Mouse (Mus musculus) stomach, embryonic 16.5 days (tissue): ENCODE data around the gene Gas7. TPM values are rescaled to one million over a fixed set of nuclear protein-coding genes. Genes with fewer than 3 reads are reported as not detected.

Experiments used
- ATAC-seq: fragments of 200-750 bp; cut with Nextera tagmentation; 2 replicates; pipeline ENCODE4 v1.8.0; 2017; ENCODE audit warnings: moderate number of reproducible peaks, moderate TSS enrichment; ENCODE audit not compliant: insufficient read depth, low FRiP score
- H3K27ac ChIP-seq: fragments of 300-500 bp; sonication (generic); 2 replicates; pipeline ENCODE4 v1.5.1; 2014; ENCODE audit warnings: low read length
- H3K27me3 ChIP-seq: fragments of 300-500 bp; sonication (generic); 2 replicates; pipeline ENCODE4 v1.6.1; 2014; ENCODE audit warnings: low read length, control low read depth, mixed read lengths; ENCODE audit not compliant: control insufficient read depth, insufficient read depth
- H3K36me3 ChIP-seq: fragments of 300-500 bp; sonication (generic); 2 replicates; pipeline ENCODE4 v1.6.1; 2014; ENCODE audit warnings: low read length; ENCODE audit not compliant: control insufficient read depth, insufficient read depth
- H3K4me1 ChIP-seq: fragments of 300-500 bp; sonication (generic); 2 replicates; pipeline ENCODE4 v1.6.1; 2014; ENCODE audit warnings: low read length, control low read depth, mixed read lengths; ENCODE audit not compliant: control insufficient read depth, insufficient read depth
- H3K4me2 ChIP-seq: fragments of 300-500 bp; sonication (generic); 2 replicates; pipeline ENCODE4 v1.6.1; 2014; ENCODE audit warnings: low read depth, low read length, mixed read lengths
- H3K4me3 ChIP-seq: fragments of 300-500 bp; sonication (generic); replicated peaks from 2 replicates; pipeline ENCODE4 v1.5.1; 2014; ENCODE audit warnings: mild to moderate bottlenecking, low read length
- H3K9ac ChIP-seq: fragments of 300-500 bp; sonication (generic); 2 replicates; pipeline ENCODE4 v1.6.1; 2014; ENCODE audit warnings: low read length
- H3K9me3 ChIP-seq: fragments of 300-500 bp; sonication (generic); replicated peaks from 2 replicates; pipeline ENCODE4 v1.6.1; 2016; ENCODE audit warnings: low read length, control low read depth; ENCODE audit not compliant: control insufficient read depth
- WGBS: fragments of 180-500 bp; shearing (Covaris S2); extraction: QIAGEN DNeasy Blood & Tissue Kit; methylation state at CpG from one replicate; pipeline ENCODE4 v1.1.7; 2014; 5-methylcytosine and 5-hydroxymethylcytosine counted together
- polyA plus RNA-seq: library from polyadenylated mRNA; unstranded; fragments of >200 nt; fragmentation: Nextera tagmentation; extraction: Ambion mirVana; gene quantifications from 2 replicates; pipeline ENCODE4 v1.2.1, GENCODE M21; 2015

The Gas7 gene
- polyA plus RNA-seq, 1 experiment from 2014 or later, result 15.5 TPM

GRCm38 (mm10) chr11:67509219-67509876, 54.1 kb downstream of the Gas7 start:
- ATAC-seq, result no peak
- Histone ChIP-seq H3K27ac (no peak overlapping the region), H3K27me3 (no peaks in the 10 kb centered on the region), H3K36me3 (no peaks in the 10 kb centered on the region), H3K9ac (no peak overlapping the region), H3K4me1 (no peaks in the 10 kb centered on the region), H3K9me3 (no peaks in the 10 kb centered on the region), H3K4me3 (no peak overlapping the region), H3K4me2 (no peak overlapping the region)
- WGBS, result 68% methylated on average over 1 of the region's 1 CpGs

GRCm38 (mm10) chr11:67510831-67511230, 55.6 kb downstream of the Gas7 start:
- H3K9ac ChIP-seq, result no peak overlapping the region
- 82% methylated on average over 4 of the region's 4 CpGs for WGBS
- H3K27me3 ChIP-seq, result no peaks in the 10 kb centered on the region
- H3K4me1 ChIP-seq, result peaks cover 12% of the 10 kb centered on the region
- no peaks in the 10 kb centered on the region for H3K9me3 ChIP-seq
- H3K27ac ChIP-seq, result no peak overlapping the region
- no peak overlapping the region for H3K4me2 ChIP-seq
- H3K36me3 ChIP-seq, result no peaks in the 10 kb centered on the region
- ATAC-seq, result no peak
- H3K4me3 ChIP-seq, result no peak overlapping the region

- no peak overlapping the region for H3K4me3 ChIP-seq
- ATAC-seq, result no peak
- H3K27me3 ChIP-seq, result no peaks in the 10 kb centered on the region
- H3K4me1 ChIP-seq, result peaks cover 23% of the 10 kb centered on the region
- H3K9ac ChIP-seq, result no peak overlapping the region
- 79% methylated on average over 4 of the region's 4 CpGs for WGBS
- no peak overlapping the region for H3K27ac ChIP-seq
- H3K9me3 ChIP-seq, result no peaks in the 10 kb centered on the region
- no peaks in the 10 kb centered on the region for H3K36me3 ChIP-seq
- H3K4me2 ChIP-seq, result no peak overlapping the region
Observed at GRCm38 (mm10) chr11:67513001-67513400, 57.8 kb downstream of the Gas7 start.

GRCm38 (mm10) chr11:67514401-67514800, 59.2 kb downstream of the Gas7 start:
- Histone ChIP-seq H3K27me3 (no peaks in the 10 kb centered on the region), H3K9me3 (no peaks in the 10 kb centered on the region), H3K9ac (no peak overlapping the region), H3K4me2 (no peak overlapping the region), H3K36me3 (no peaks in the 10 kb centered on the region), H3K4me3 (no peak overlapping the region), H3K4me1 (peaks cover 23% of the 10 kb centered on the region), H3K27ac (0 out of 2 replicates have a peak overlapping the region, but pooled peaks have one; percentile 35)
- no peak for ATAC-seq
- WGBS, result 87% methylated on average over 8 of the region's 8 CpGs

- ATAC-seq, result peak; percentile 77
- H3K27ac ChIP-seq, result peak overlapping the region; percentile 74
- no peak overlapping the region for H3K4me2 ChIP-seq
- H3K4me1 ChIP-seq, result peaks cover 23% of the 10 kb centered on the region
- H3K27me3 ChIP-seq, result no peaks in the 10 kb centered on the region
- H3K9me3 ChIP-seq, result no peaks in the 10 kb centered on the region
- H3K9ac ChIP-seq, result no peak overlapping the region
- no peak overlapping the region for H3K4me3 ChIP-seq
- no peaks in the 10 kb centered on the region for H3K36me3 ChIP-seq
- WGBS, result 18% methylated on average over 5 of the region's 5 CpGs
Observed at GRCm38 (mm10) chr11:67515020-67515911, 60.0 kb downstream of the Gas7 start.

- Histone ChIP-seq H3K27me3 (no peaks in the 10 kb centered on the region), H3K36me3 (no peaks in the 10 kb centered on the region), H3K4me2 (no peak overlapping the region), H3K4me1 (peaks cover 23% of the 10 kb centered on the region), H3K9me3 (no peaks in the 10 kb centered on the region), H3K9ac (0 out of 2 replicates have a peak overlapping the region, but pooled peaks have one; percentile 13), H3K4me3 (no peak overlapping the region), H3K27ac (peak overlapping the region; percentile 74)
- ATAC-seq, result no peak
- WGBS, result 48% methylated on average over 3 of the region's 3 CpGs
Observed at GRCm38 (mm10) chr11:67515912-67516305, 60.7 kb downstream of the Gas7 start.

- Histone ChIP-seq H3K4me3 (no peak overlapping the region), H3K9me3 (no peaks in the 10 kb centered on the region), H3K4me1 (peaks cover 26% of the 10 kb centered on the region), H3K27ac (no peak overlapping the region), H3K27me3 (no peaks in the 10 kb centered on the region), H3K36me3 (no peaks in the 10 kb centered on the region), H3K9ac (no peak overlapping the region), H3K4me2 (no peak overlapping the region)
- WGBS, result 52% methylated on average over 2 of the region's 2 CpGs
- ATAC-seq, result no peak
Observed at GRCm38 (mm10) chr11:67517748-67518147, 62.5 kb downstream of the Gas7 start.

- H3K4me3 ChIP-seq, result no peak overlapping the region
- H3K27ac ChIP-seq, result no peak overlapping the region
- no peak for ATAC-seq
- no peaks in the 10 kb centered on the region for H3K27me3 ChIP-seq
- no peaks in the 10 kb centered on the region for H3K36me3 ChIP-seq
- H3K9ac ChIP-seq, result no peak overlapping the region
- H3K9me3 ChIP-seq, result no peaks in the 10 kb centered on the region
- peaks cover 31% of the 10 kb centered on the region for H3K4me1 ChIP-seq
- WGBS, result 83% methylated on average over 8 of the region's 8 CpGs
- no peak overlapping the region for H3K4me2 ChIP-seq
Observed at GRCm38 (mm10) chr11:67518985-67519384, 63.7 kb downstream of the Gas7 start.

GRCm38 (mm10) chr11:67522671-67523070, 67.4 kb downstream of the Gas7 start:
- ATAC-seq, result no peak
- WGBS, result 83% methylated on average over 2 of the region's 2 CpGs
- H3K4me1 ChIP-seq, result peaks cover 42% of the 10 kb centered on the region
- no peaks in the 10 kb centered on the region for H3K27me3 ChIP-seq
- H3K36me3 ChIP-seq, result no peaks in the 10 kb centered on the region
- H3K4me3 ChIP-seq, result no peak overlapping the region
- H3K9ac ChIP-seq, result no peak overlapping the region
- H3K27ac ChIP-seq, result peak overlapping the region; percentile 25; the same call in 1 of the 2 replicates
- no peak overlapping the region for H3K4me2 ChIP-seq
- H3K9me3 ChIP-seq, result no peaks in the 10 kb centered on the region
